Mouse (Mus musculus) lung, adult 2 months (tissue): ENCODE data around the gene Ptgs1.

Experiments used
- CTCF ChIP-seq: fragments of 200-500 bp; IDR thresholded peaks from 2 replicates; pipeline ENCODE4 v1.5.1; 2011; ENCODE audit warnings: mild to moderate bottlenecking, low read length, control low read depth; ENCODE audit not compliant: insufficient read depth
- POLR2A ChIP-seq: fragments of 200-500 bp; IDR thresholded peaks from 2 replicates; pipeline ENCODE4 v1.6.1; 2011; ENCODE audit warnings: low read depth, mild to moderate bottlenecking, control low read depth, low read length, borderline replicate concordance; ENCODE audit errors: extremely low read depth

GRCm38 (mm10) chr2:36216546-36216945 lies 13.7 kb upstream of the Ptgs1 start:
- TF ChIP-seq CTCF: no peak
- TF ChIP-seq POLR2A: no peak
